15 mouse cellular contexts compared by ENCODE assay signal in the genomic region with DNA sequence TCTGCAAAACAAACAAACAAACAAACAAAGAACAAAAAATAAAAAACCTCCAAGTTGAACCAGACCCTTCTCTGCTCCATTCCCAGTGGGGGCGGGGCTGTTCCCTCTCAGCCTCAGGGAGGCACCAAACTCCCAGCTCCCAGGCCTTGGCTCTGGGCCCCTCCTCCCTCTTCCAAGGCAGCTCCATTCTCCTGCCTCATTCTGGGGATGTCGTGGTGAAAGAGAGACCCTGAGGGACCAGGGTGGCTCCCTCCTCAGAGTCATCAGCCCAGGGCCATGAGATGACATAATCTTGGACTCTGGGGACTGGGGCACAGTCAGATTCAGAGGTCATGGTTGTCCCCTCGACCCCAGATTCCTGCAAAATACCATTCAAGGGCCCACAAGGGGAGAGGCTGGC. TPM values are rescaled to one million over a fixed set of nuclear protein-coding genes. Genes with fewer than 3 reads are reported as not detected.
DNase-seq lines count a peak whose midpoint lies in the region; ATAC-seq lines count a peak whose summit lies in the region.
"Had no signal": no experiment of that assay in that cellular context is flagged by ENCODE, and none has a peak within 500 bp of the region (broad histone marks: within the 10 kb centered on the region; RNA-seq: fewer than 3 reads in every experiment).

No protein-coding gene starts in this region.

- H3K4me2 ChIP-seq in heart, embryonic 16.5 days (ENCODE audit: low read depth, low read length), result no peak overlapping the region
- no peak overlapping the region for H3K4me2 ChIP-seq in midbrain, embryonic 12.5 days (replicated peaks)
- no peak overlapping the region for H3K4me2 ChIP-seq in midbrain, embryonic 15.5 days
- H3K4me2 ChIP-seq in liver, embryonic 16.5 days (ENCODE audit: low read depth, low read length), result no peak overlapping the region
- H3K4me2 ChIP-seq: limb, embryonic 15.5 days had no signal

- H3K9ac ChIP-seq in heart, embryonic 16.5 days (ENCODE audit: low read length), result peak overlapping the region; percentile 37; the same call in 1 of the 2 replicates
- H3K9ac ChIP-seq in midbrain, embryonic 12.5 days (replicated peaks), result no peak overlapping the region; the same call in 1 of the 2 replicates
- no peak overlapping the region for H3K9ac ChIP-seq in midbrain, embryonic 15.5 days
- H3K9ac ChIP-seq in liver, embryonic 16.5 days (ENCODE audit: low read depth, low read length), result no peak overlapping the region
- H3K9ac ChIP-seq: limb, embryonic 15.5 days had no signal

- H3K27me3 ChIP-seq in heart, embryonic 16.5 days (ENCODE audit: control insufficient read depth, insufficient read depth, low read length), result no peaks in the 10 kb centered on the region
- peaks cover 9% of the 10 kb centered on the region for H3K27me3 ChIP-seq in midbrain, embryonic 12.5 days
- H3K27me3 ChIP-seq in midbrain, embryonic 15.5 days (replicated peaks), result no peaks in the 10 kb centered on the region; the same call in 1 of the 2 replicates
- peaks cover 2% of the 10 kb centered on the region; the same call in 1 of the 2 replicates for H3K27me3 ChIP-seq in liver, embryonic 16.5 days (ENCODE audit: control insufficient read depth, insufficient read depth, low read depth, low read length)

- H3K9me3 ChIP-seq in heart, embryonic 16.5 days (replicated peaks; ENCODE audit: control insufficient read depth, low read length), result no peaks in the 10 kb centered on the region
- H3K9me3 ChIP-seq in midbrain, embryonic 12.5 days, result no peaks in the 10 kb centered on the region
- no peaks in the 10 kb centered on the region for H3K9me3 ChIP-seq in midbrain, embryonic 15.5 days
- H3K9me3 ChIP-seq in liver, embryonic 16.5 days (replicated peaks; ENCODE audit: control insufficient read depth, low read length), result no peaks in the 10 kb centered on the region
- H3K9me3 ChIP-seq: limb, embryonic 15.5 days; midbrain, embryonic 10.5 days had no signal

- H3K36me3 ChIP-seq in heart, embryonic 16.5 days (ENCODE audit: control insufficient read depth, insufficient read depth), result no peaks in the 10 kb centered on the region
- no peaks in the 10 kb centered on the region for H3K36me3 ChIP-seq in midbrain, embryonic 12.5 days
- no peaks in the 10 kb centered on the region for H3K36me3 ChIP-seq in midbrain, embryonic 15.5 days (replicated peaks)
- H3K36me3 ChIP-seq in liver, embryonic 16.5 days (ENCODE audit: control insufficient read depth, insufficient read depth), result no peaks in the 10 kb centered on the region
- H3K36me3 ChIP-seq: limb, embryonic 15.5 days; midbrain, embryonic 10.5 days had no signal

- ATAC-seq in heart, embryonic 16.5 days (replicated peaks; ENCODE audit: extremely low read depth, insufficient read depth, low FRiP score), result no peak
- ATAC-seq in midbrain, embryonic 12.5 days (ENCODE audit: low FRiP score, low read depth), result 0 out of 2 replicates have a peak, but pooled peaks have one; percentile 12
- ATAC-seq in midbrain, embryonic 15.5 days (replicated peaks), result no peak
- ATAC-seq in liver, embryonic 16.5 days (ENCODE audit: low read depth), result no peak

- no peak overlapping the region for H3K4me3 ChIP-seq in heart, embryonic 16.5 days (ENCODE audit: low read length)
- H3K4me3 ChIP-seq in midbrain, embryonic 12.5 days, result no peak overlapping the region
- no peak overlapping the region for H3K4me3 ChIP-seq in midbrain, embryonic 15.5 days
- no peak overlapping the region for H3K4me3 ChIP-seq in liver, embryonic 16.5 days (ENCODE audit: low read depth, low read length)
- H3K4me3 ChIP-seq: limb, embryonic 15.5 days had no signal

- no peak overlapping the region for H3K27ac ChIP-seq in heart, embryonic 16.5 days (ENCODE audit: low read length)
- H3K27ac ChIP-seq in midbrain, embryonic 12.5 days (replicated peaks), result no peak overlapping the region
- H3K27ac ChIP-seq in midbrain, embryonic 15.5 days, result no peak overlapping the region
- H3K27ac ChIP-seq in liver, embryonic 16.5 days (ENCODE audit: low read length), result peak overlapping the region; percentile 27; the same call in 1 of the 2 replicates
- H3K27ac ChIP-seq: limb, embryonic 15.5 days; midbrain, embryonic 10.5 days had no signal

- H3K4me1 ChIP-seq in heart, embryonic 16.5 days (ENCODE audit: control insufficient read depth, insufficient read depth, low read length), result peaks cover 7% of the 10 kb centered on the region
- H3K4me1 ChIP-seq in midbrain, embryonic 12.5 days, result 0 out of 2 replicates have a peak, but pooled peaks cover 2% of the 10 kb centered on the region
- H3K4me1 ChIP-seq in midbrain, embryonic 15.5 days, result no peaks in the 10 kb centered on the region
- H3K4me1 ChIP-seq in liver, embryonic 16.5 days (ENCODE audit: control insufficient read depth, low read depth, low read length), result peaks cover 23% of the 10 kb centered on the region
- H3K4me1 ChIP-seq: limb, embryonic 15.5 days had no signal

- DNase-seq in adrenal gland, postnatal 14 days, result peak; percentile 60
- no peak for DNase-seq in adrenal gland, postnatal 4 days (ENCODE audit: low spot score in 2 of 2)
- DNase-seq in heart, adult 18-20 months, result no peak
- no peak for DNase-seq in layer of hippocampus, postnatal 36 days
- DNase-seq: layer of hippocampus, adult 9-11 months had no signal

- WGBS in heart, embryonic 16.5 days, result 31% methylated on average over 3 of the region's 3 CpGs
- 28% methylated on average over 3 of the region's 3 CpGs for WGBS in midbrain, embryonic 12.5 days
- 17% methylated on average over 3 of the region's 3 CpGs for WGBS in midbrain, embryonic 15.5 days
- WGBS in liver, embryonic 16.5 days (ENCODE audit: insufficient replicate concordance), result 46% methylated on average over 3 of the region's 3 CpGs

RNA-seq across cellular contexts. Expression of gene Tmprss9, which starts 4.9 kb away (rescaled TPM):
- 0.11 TPM in 1 of 2 replicates, not detected in the other for total RNA-seq in adrenal gland, postnatal 14 days (2021)
- total RNA-seq in adrenal gland, postnatal 4 days (2021), result not detected
- polyA plus RNA-seq in heart, embryonic 16.5 days (2015; fragmentation: Nextera tagmentation; extraction: Ambion mirVana), result not detected in 2 replicates
- total RNA-seq in heart, adult 18-20 months (2021), result not detected
- 0.08 and 0.14 TPM in 2 replicates for polyA plus RNA-seq in midbrain, embryonic 12.5 days (2016; fragmentation: Nextera tagmentation; extraction: Ambion mirVana)
- polyA plus RNA-seq in midbrain, embryonic 15.5 days (2015; fragmentation: Nextera tagmentation; extraction: Ambion mirVana), result 0.23 and 0.41 TPM in 2 replicates
- 0.04 TPM in 1 of 2 replicates, not detected in the other for polyA plus RNA-seq in liver, embryonic 16.5 days (2015; fragmentation: Nextera tagmentation; extraction: Ambion mirVana)
- total RNA-seq in layer of hippocampus, postnatal 36 days (2021), result under 1 TPM; 0.15 to 0.40 TPM
- total RNA-seq: adrenal gland, postnatal 36 days; gastrocnemius, postnatal 36 days; hematopoietic stem cell, adult 5-6 weeks had no signal
- polyA plus RNA-seq: limb, embryonic 15.5 days had no signal

RNA-seq across cellular contexts. Expression of gene Sppl2b, which starts 21.5 kb away (rescaled TPM):
- total RNA-seq in adrenal gland, postnatal 14 days (2021), result 30.5 and 33.0 TPM in 2 replicates
- total RNA-seq in adrenal gland, postnatal 4 days (2021), result 10 to 100 TPM; 43.5 to 47.7 TPM
- polyA plus RNA-seq in heart, embryonic 16.5 days (2015; fragmentation: Nextera tagmentation; extraction: Ambion mirVana), result 28.4 and 33.2 TPM in 2 replicates
- 10 to 100 TPM; 11.9 to 15.9 TPM for total RNA-seq in heart, adult 18-20 months (2021)
- 44.6 and 47.1 TPM in 2 replicates for polyA plus RNA-seq in midbrain, embryonic 12.5 days (2016; fragmentation: Nextera tagmentation; extraction: Ambion mirVana)
- polyA plus RNA-seq in midbrain, embryonic 15.5 days (2015; fragmentation: Nextera tagmentation; extraction: Ambion mirVana), result 85.5 and 89.5 TPM in 2 replicates
- polyA plus RNA-seq in liver, embryonic 16.5 days (2015; fragmentation: Nextera tagmentation; extraction: Ambion mirVana), result 60.4 and 65.3 TPM in 2 replicates
- total RNA-seq in layer of hippocampus, postnatal 36 days (2021), result 10 to 100 TPM; 56.0 to 67.0 TPM

RNA-seq across cellular contexts. Expression of gene Lsm7, which starts 21.6 kb away (rescaled TPM):
- total RNA-seq in adrenal gland, postnatal 14 days (2021), result 35.1 and 43.3 TPM in 2 replicates
- 10 to 100 TPM; 50.4 to 52.9 TPM for total RNA-seq in adrenal gland, postnatal 4 days (2021)
- 141 and 148 TPM in 2 replicates for polyA plus RNA-seq in heart, embryonic 16.5 days (2015; fragmentation: Nextera tagmentation; extraction: Ambion mirVana)
- 10 to 100 TPM; 23.5 to 27.8 TPM for total RNA-seq in heart, adult 18-20 months (2021)
- 250 and 263 TPM in 2 replicates for polyA plus RNA-seq in midbrain, embryonic 12.5 days (2016; fragmentation: Nextera tagmentation; extraction: Ambion mirVana)
- 214 and 222 TPM in 2 replicates for polyA plus RNA-seq in midbrain, embryonic 15.5 days (2015; fragmentation: Nextera tagmentation; extraction: Ambion mirVana)
- 92.5 and 108 TPM in 2 replicates for polyA plus RNA-seq in liver, embryonic 16.5 days (2015; fragmentation: Nextera tagmentation; extraction: Ambion mirVana)
- 10 to 100 TPM; 40.0 to 47.7 TPM for total RNA-seq in layer of hippocampus, postnatal 36 days (2021)

RNA-seq across cellular contexts. Expression of gene Timm13, which starts 24.2 kb away (rescaled TPM):
- 252 and 257 TPM in 2 replicates for total RNA-seq in adrenal gland, postnatal 14 days (2021)
- total RNA-seq in adrenal gland, postnatal 4 days (2021), result 100 to 1,000 TPM; 162 to 179 TPM
- 286 and 289 TPM in 2 replicates for polyA plus RNA-seq in heart, embryonic 16.5 days (2015; fragmentation: Nextera tagmentation; extraction: Ambion mirVana)
- total RNA-seq in heart, adult 18-20 months (2021), result 100 to 1,000 TPM; 125 to 144 TPM
- 305 and 308 TPM in 2 replicates for polyA plus RNA-seq in midbrain, embryonic 12.5 days (2016; fragmentation: Nextera tagmentation; extraction: Ambion mirVana)
- polyA plus RNA-seq in midbrain, embryonic 15.5 days (2015; fragmentation: Nextera tagmentation; extraction: Ambion mirVana), result 318 and 330 TPM in 2 replicates
- 151 and 160 TPM in 2 replicates for polyA plus RNA-seq in liver, embryonic 16.5 days (2015; fragmentation: Nextera tagmentation; extraction: Ambion mirVana)
- 100 to 1,000 TPM; 142 to 144 TPM for total RNA-seq in layer of hippocampus, postnatal 36 days (2021)

RNA-seq across cellular contexts. Expression of gene Lingo3, which starts 32.8 kb away (rescaled TPM):
- total RNA-seq in adrenal gland, postnatal 14 days (2021), result 1.0 and 1.2 TPM in 2 replicates
- total RNA-seq in adrenal gland, postnatal 4 days (2021), result 1 to 10 TPM; 1.1 to 1.5 TPM
- 0.39 and 0.84 TPM in 2 replicates for polyA plus RNA-seq in heart, embryonic 16.5 days (2015; fragmentation: Nextera tagmentation; extraction: Ambion mirVana)
- 10 to 100 TPM; 13.5 to 16.6 TPM for total RNA-seq in heart, adult 18-20 months (2021)
- 0.77 and 1.0 TPM in 2 replicates for polyA plus RNA-seq in midbrain, embryonic 12.5 days (2016; fragmentation: Nextera tagmentation; extraction: Ambion mirVana)
- 10.4 and 11.7 TPM in 2 replicates for polyA plus RNA-seq in midbrain, embryonic 15.5 days (2015; fragmentation: Nextera tagmentation; extraction: Ambion mirVana)
- not detected in 2 replicates for polyA plus RNA-seq in liver, embryonic 16.5 days (2015; fragmentation: Nextera tagmentation; extraction: Ambion mirVana)
- total RNA-seq in layer of hippocampus, postnatal 36 days (2021), result 10 to 100 TPM; 40.1 to 47.7 TPM
- polyA plus RNA-seq: urinary bladder, adult 2 months had no signal
